Mouse (Mus musculus) MEL (cell line): ENCODE measurements around the gene Uba52.

Source experiments
- CHD1 ChIP-seq: IDR thresholded peaks from 2 replicates; pipeline ENCODE4 v1.6.1; 2012; ENCODE audit warnings: low read depth, mild to moderate bottlenecking, inconsistent platforms, low read length, improper control_type of control experiment
- SMC3 ChIP-seq: IDR thresholded peaks from 2 replicates; pipeline ENCODE4 v1.6.1; 2011; ENCODE audit warnings: low read depth, low read length, improper control_type of control experiment

DNA sequence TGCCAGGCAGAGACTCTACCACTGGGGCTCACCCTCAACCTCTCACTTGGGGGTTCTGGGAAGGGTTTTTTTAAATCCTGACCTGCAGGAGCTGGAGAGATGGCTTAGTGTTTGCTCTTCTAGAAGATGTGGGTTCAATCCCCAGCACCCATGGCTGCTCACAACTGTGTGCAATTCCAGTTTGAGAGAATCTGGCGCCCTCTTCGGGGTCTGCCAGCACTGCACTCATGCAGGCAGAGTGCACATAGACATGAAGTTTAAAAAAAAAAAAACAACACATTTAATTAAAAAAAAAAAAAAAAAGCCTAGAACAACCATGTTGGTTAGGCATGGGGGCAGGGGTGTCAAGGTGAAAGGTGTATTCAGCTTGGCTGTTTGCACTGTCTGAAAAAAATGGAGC, 19.7 kb upstream of the Uba52 start:
- TF ChIP-seq CHD1 (no peak), SMC3 (no peak)
